Mouse (Mus musculus): ENCODE results near the gene H2al1e.
"Not testable (repeated sequence)": the region's sequence is repeated elsewhere in the genome, so short reads cannot be mapped to it uniquely, and the experiment has no call there.

DNA sequence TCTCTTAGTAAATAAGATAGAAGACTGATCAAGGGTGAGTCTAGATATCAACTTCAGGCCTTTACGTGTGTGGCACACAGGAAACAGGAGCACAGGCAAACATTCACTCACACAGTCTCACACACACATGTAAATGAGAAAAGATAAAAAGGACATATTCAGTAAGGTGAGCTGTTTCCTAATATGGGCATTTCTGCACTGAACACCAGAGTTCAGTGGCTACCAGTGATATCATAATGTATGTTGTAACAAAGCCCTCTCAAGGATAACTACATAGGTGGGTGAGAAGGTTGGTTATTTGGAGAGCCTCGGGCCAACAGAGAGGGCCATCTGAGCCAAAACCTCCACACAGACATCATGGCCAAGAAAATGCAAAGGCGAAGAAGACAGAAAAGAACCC is 9.6 kb upstream of the H2al1e start, which contains the start of gene H2al1b:
- not testable (repeated sequence) for TF ChIP-seq POLR2A (IDR thresholded peaks at IDR 0.05; ENCODE audit: borderline replicate concordance, insufficient read depth, low read length); CTCF (IDR thresholded peaks at IDR 0.05; ENCODE audit: borderline replicate concordance, insufficient read depth, low read depth, low read length)

All from cerebellum, adult 2 months (tissue).